Mouse (Mus musculus) intestine, embryonic 16.5 days (tissue): ENCODE results near the gene Ankrd11. TPM values are rescaled to one million over a fixed set of nuclear protein-coding genes. Genes with fewer than 3 reads are reported as not detected.

Experiments
- ATAC-seq: fragments of 200-750 bp; cut with Nextera tagmentation; 2 replicates; pipeline ENCODE4 v1.8.0; 2017; ENCODE audit warnings: moderate TSS enrichment, moderate library complexity
- H3K27ac ChIP-seq: fragments of 300-500 bp; sonication (generic); 2 replicates; pipeline ENCODE4 v1.5.1; 2014; ENCODE audit warnings: mild to moderate bottlenecking, low read length
- H3K27me3 ChIP-seq: fragments of 300-500 bp; sonication (generic); replicated peaks from 2 replicates; pipeline ENCODE4 v1.6.1; 2014; ENCODE audit warnings: low read length, control low read depth, mixed read lengths; ENCODE audit not compliant: control insufficient read depth, insufficient read depth
- H3K36me3 ChIP-seq: fragments of 300-500 bp; sonication (generic); 2 replicates; pipeline ENCODE4 v1.6.1; 2014; ENCODE audit warnings: low read length, control low read depth; ENCODE audit not compliant: control insufficient read depth, insufficient read depth
- H3K4me1 ChIP-seq: fragments of 300-500 bp; sonication (generic); 2 replicates; pipeline ENCODE4 v1.6.1; 2014; ENCODE audit warnings: low read length, control low read depth, mixed read lengths; ENCODE audit not compliant: control insufficient read depth, insufficient read depth
- H3K4me2 ChIP-seq: fragments of 300-500 bp; sonication (generic); 2 replicates; pipeline ENCODE4 v1.6.1; 2014; ENCODE audit warnings: low read depth, low read length, control low read depth
- H3K4me3 ChIP-seq: fragments of 300-500 bp; sonication (generic); 2 replicates; pipeline ENCODE4 v1.5.1; 2014; ENCODE audit warnings: mild to moderate bottlenecking, low read length
- H3K9ac ChIP-seq: fragments of 300-500 bp; sonication (generic); 2 replicates; pipeline ENCODE4 v1.6.1; 2014; ENCODE audit warnings: low read depth, low read length
- H3K9me3 ChIP-seq: fragments of 300-500 bp; sonication (generic); 2 replicates; pipeline ENCODE4 v1.6.1; 2016; ENCODE audit warnings: low read length, control low read depth; ENCODE audit not compliant: control insufficient read depth
- WGBS: fragments of 180-500 bp; shearing (Covaris S2); extraction: QIAGEN DNeasy Blood & Tissue Kit; methylation state at CpG from one replicate; pipeline ENCODE4 v1.1.7; 2014; 5-methylcytosine and 5-hydroxymethylcytosine counted together
- polyA plus RNA-seq: library from polyadenylated mRNA; unstranded; fragments of >200 nt; fragmentation: Nextera tagmentation; extraction: Ambion mirVana; gene quantifications from 2 replicates; pipeline ENCODE4 v1.2.1, GENCODE M21; 2015

Ankrd11 gene
- polyA plus RNA-seq, 1 experiment from 2014 or later, result 19.5 TPM

GRCm38 (mm10) chr8:122865441-122865840 lies 176.6 kb downstream of the Ankrd11 start:
- no peak for ATAC-seq
- WGBS, result 62% methylated on average over 10 of the region's 10 CpGs
- Histone ChIP-seq H3K27ac (no peak overlapping the region), H3K9ac (no peak overlapping the region), H3K9me3 (0 out of 2 replicates have a peak, but pooled peaks cover 7% of the 10 kb centered on the region), H3K4me2 (peak overlapping the region; percentile 38; the same call in 1 of the 2 replicates), H3K4me3 (no peak overlapping the region), H3K4me1 (peaks cover 2% of the 10 kb centered on the region; the same call in 1 of the 2 replicates), H3K36me3 (no peaks in the 10 kb centered on the region), H3K27me3 (no peaks in the 10 kb centered on the region)

GRCm38 (mm10) chr8:122864719-122865129 lies 177.4 kb downstream of the Ankrd11 start:
- ATAC-seq, result no peak
- Histone ChIP-seq H3K9ac (0 out of 2 replicates have a peak overlapping the region, but pooled peaks have one; percentile 9), H3K4me3 (peak overlapping the region; percentile 18), H3K4me1 (no peaks in the 10 kb centered on the region), H3K27me3 (no peaks in the 10 kb centered on the region), H3K36me3 (no peaks in the 10 kb centered on the region), H3K27ac (no peak overlapping the region), H3K9me3 (0 out of 2 replicates have a peak, but pooled peaks cover 7% of the 10 kb centered on the region), H3K4me2 (peak overlapping the region; percentile 38)
- WGBS, result 57% methylated on average over 26 of the region's 26 CpGs

- no peaks in the 10 kb centered on the region for H3K4me1 ChIP-seq
- no peak overlapping the region for H3K9ac ChIP-seq
- no peak overlapping the region for H3K4me2 ChIP-seq
- ATAC-seq, result peak; percentile 69
- H3K4me3 ChIP-seq, result no peak overlapping the region
- no peak overlapping the region for H3K27ac ChIP-seq
- no peaks in the 10 kb centered on the region for H3K27me3 ChIP-seq
- no peaks in the 10 kb centered on the region for H3K36me3 ChIP-seq
- WGBS, result 52% methylated on average over 13 of the region's 13 CpGs
- 0 out of 2 replicates have a peak, but pooled peaks cover 3% of the 10 kb centered on the region for H3K9me3 ChIP-seq
Observed at GRCm38 (mm10) chr8:122859843-122860242, 182.2 kb downstream of the Ankrd11 start.

DNA sequence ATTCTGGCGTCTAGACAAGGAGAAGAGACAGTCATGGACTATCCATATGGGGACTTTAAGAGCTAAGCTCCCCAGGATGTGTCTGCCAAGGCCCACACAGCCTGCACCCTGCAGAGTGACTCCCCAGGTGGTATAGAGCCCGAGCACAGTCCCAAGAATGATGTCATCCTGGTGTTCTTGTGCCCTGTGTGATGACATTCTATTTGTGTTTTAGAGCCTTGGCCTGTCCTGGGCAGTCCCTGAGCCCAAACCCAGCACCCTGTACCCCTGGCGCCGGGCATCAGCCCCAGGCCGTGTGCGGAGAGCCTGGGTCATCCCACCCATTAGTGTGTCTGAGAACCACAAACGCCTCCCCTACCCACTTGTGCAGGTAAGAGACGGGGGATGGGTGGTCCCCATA lies 185.8 kb downstream of the Ankrd11 start:
- Histone ChIP-seq H3K9me3 (no peaks in the 10 kb centered on the region), H3K4me2 (no peak overlapping the region), H3K27me3 (no peaks in the 10 kb centered on the region), H3K4me1 (peaks cover 7% of the 10 kb centered on the region; the same call in 1 of the 2 replicates), H3K9ac (no peak overlapping the region), H3K27ac (no peak overlapping the region), H3K36me3 (no peaks in the 10 kb centered on the region), H3K4me3 (no peak overlapping the region)
- 82% methylated on average over 8 of the region's 8 CpGs for WGBS
- no peak for ATAC-seq

DNA sequence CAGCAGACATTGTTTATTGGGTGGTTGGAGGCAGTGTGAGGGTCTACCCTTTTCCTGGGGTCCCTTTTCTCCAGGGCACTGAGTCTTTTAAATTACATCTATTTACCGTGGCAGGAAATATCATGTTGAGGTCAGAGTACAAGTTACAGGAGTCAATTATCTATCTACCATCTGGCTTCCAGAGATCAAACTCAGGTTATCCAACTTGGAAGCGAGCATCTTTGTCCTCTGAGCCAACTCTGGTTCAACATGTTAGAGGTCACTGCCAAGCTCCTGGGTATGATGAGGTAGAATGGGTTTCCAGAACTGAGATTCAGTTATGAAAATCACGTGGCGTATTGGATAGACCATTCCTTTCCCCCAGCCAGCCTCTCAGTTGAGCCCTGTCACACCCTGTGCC lies 187.0 kb downstream of the Ankrd11 start:
- ATAC-seq, result no peak
- Histone ChIP-seq H3K9me3 (no peaks in the 10 kb centered on the region), H3K27me3 (no peaks in the 10 kb centered on the region), H3K4me1 (peaks cover 7% of the 10 kb centered on the region; the same call in 1 of the 2 replicates), H3K36me3 (no peaks in the 10 kb centered on the region), H3K9ac (no peak overlapping the region), H3K4me3 (no peak overlapping the region), H3K4me2 (no peak overlapping the region), H3K27ac (no peak overlapping the region)
- WGBS, result 80% methylated on average over 4 of the region's 4 CpGs

DNA sequence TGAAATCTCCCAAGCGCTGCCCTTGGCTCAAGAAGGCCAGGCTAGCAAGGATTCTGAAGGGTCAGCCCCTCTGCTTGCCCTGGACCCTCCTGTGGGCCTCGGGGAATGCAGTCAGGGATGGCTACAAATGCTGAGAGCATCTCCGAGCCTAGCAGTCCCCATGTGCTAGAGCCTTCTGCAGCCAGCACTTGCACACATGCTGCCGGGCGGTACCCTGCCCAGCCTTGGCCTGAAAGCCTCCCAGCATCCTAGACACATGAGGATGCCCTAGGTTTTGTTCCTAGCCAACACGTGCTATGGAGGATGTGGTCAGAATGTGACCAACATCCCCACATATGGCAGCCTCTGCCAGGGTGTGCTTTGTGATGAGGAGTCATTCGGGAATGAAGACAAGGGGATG lies 187.7 kb downstream of the Ankrd11 start:
- H3K27me3 ChIP-seq, result no peaks in the 10 kb centered on the region
- H3K36me3 ChIP-seq, result no peaks in the 10 kb centered on the region
- WGBS, result 62% methylated on average over 7 of the region's 7 CpGs
- ATAC-seq, result no peak
- no peak overlapping the region for H3K9ac ChIP-seq
- H3K4me2 ChIP-seq, result no peak overlapping the region
- H3K4me3 ChIP-seq, result no peak overlapping the region
- H3K27ac ChIP-seq, result no peak overlapping the region
- peaks cover 7% of the 10 kb centered on the region; the same call in 1 of the 2 replicates for H3K4me1 ChIP-seq
- no peaks in the 10 kb centered on the region for H3K9me3 ChIP-seq

GRCm38 (mm10) chr8:122853340-122853771 lies 188.7 kb downstream of the Ankrd11 start:
- H3K4me1 ChIP-seq, result peaks cover 7% of the 10 kb centered on the region; the same call in 1 of the 2 replicates
- H3K4me2 ChIP-seq, result no peak overlapping the region
- no peak overlapping the region for H3K4me3 ChIP-seq
- no peaks in the 10 kb centered on the region for H3K36me3 ChIP-seq
- WGBS, result 14% methylated on average over 11 of the region's 11 CpGs
- no peak overlapping the region for H3K9ac ChIP-seq
- no peaks in the 10 kb centered on the region for H3K27me3 ChIP-seq
- H3K27ac ChIP-seq, result no peak overlapping the region
- H3K9me3 ChIP-seq, result no peaks in the 10 kb centered on the region
- ATAC-seq, result peak; percentile 48; the same call in 1 of the 2 replicates

DNA sequence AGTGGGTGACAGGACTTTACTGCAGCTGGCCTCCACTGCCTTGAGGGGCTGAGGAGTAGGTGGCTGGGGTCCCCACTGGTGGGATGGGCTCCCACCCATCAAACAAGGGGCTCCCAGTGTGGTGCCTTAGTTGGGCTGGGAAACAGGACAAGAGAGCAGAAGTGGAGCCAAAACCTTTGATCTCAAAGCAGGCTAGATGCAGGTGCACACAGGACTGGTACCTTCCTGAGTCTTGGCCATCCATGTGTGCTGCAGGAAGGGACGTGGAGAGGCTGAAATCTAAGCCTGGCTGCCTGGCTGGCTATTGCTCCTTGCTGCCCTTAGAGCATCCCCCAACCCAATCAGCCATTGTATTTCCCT lies 189.6 kb downstream of the Ankrd11 start:
- no peak for ATAC-seq
- H3K27ac ChIP-seq, result no peak overlapping the region

DNA sequence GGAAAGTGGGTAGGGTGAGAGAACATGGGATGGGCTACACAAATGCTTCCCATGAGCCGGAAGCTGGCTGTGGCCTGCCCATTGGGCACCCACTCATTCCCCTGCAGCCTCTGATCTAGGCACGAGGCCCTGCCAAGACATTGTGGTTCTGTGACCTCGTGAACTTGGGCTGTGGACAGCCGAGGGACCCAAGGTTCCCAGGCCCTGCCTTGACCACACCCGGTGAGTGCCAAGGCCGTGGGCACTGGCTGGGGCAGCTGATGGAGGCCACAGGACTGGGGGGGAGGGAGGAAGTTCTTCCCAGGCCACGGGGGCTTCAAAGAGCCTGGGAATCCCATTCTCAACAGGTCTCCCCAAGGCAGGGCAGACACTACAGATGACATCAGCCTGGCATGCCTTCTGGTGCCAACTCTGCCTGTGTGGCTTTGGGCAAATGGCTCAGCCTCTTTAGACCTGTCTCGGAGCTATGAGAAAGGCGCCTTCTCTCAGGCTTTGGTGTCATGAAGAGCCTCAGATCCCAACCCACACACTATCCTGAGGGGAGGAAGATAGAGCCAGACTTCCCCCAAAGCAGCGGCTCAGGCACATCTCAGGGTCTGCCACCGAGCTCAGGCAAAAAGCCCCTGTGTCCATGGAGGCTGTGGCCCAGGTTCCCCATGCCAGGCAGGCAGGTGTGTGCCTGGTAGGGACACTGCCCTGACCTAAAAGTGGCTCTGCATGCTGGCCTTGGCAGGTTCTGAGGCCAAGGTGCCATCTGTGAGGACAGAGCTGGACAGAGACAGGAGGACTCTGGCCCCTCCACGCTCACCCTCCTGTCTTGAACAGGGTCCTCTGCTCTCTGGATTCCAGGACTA lies 190.2 kb downstream of the Ankrd11 start:
- H3K4me1 ChIP-seq, result peaks cover 7% of the 10 kb centered on the region; the same call in 1 of the 2 replicates
- H3K9ac ChIP-seq, result no peak overlapping the region
- H3K4me3 ChIP-seq, result no peak overlapping the region
- H3K27me3 ChIP-seq, result no peaks in the 10 kb centered on the region
- no peaks in the 10 kb centered on the region for H3K36me3 ChIP-seq
- H3K9me3 ChIP-seq, result no peaks in the 10 kb centered on the region
- 82% methylated on average over 12 of the region's 12 CpGs for WGBS
- no peak overlapping the region for H3K4me2 ChIP-seq
- ATAC-seq, result no peak
- no peak overlapping the region for H3K27ac ChIP-seq

More for the DNA sequence above, 189.6 kb downstream of the Ankrd11 start:
- Histone ChIP-seq H3K4me1 (peaks cover 7% of the 10 kb centered on the region; the same call in 1 of the 2 replicates), H3K27me3 (no peaks in the 10 kb centered on the region), H3K36me3 (no peaks in the 10 kb centered on the region), H3K4me2 (no peak overlapping the region), H3K4me3 (no peak overlapping the region), H3K9ac (no peak overlapping the region), H3K9me3 (no peaks in the 10 kb centered on the region)
- 63% methylated on average over 1 of the region's 1 CpGs for WGBS
